Mouse (Mus musculus) intestine, embryonic 16.5 days (tissue): Measurements from ENCODE around the gene S100a3. TPM values are rescaled to one million over a fixed set of nuclear protein-coding genes. Genes with fewer than 3 reads are reported as not detected.
A peak's percentile ranks its signal among the peaks of the same experiment; 100 is the strongest.

Experiments
- ATAC-seq: fragments of 200-750 bp; cut with Nextera tagmentation; 2 replicates; pipeline ENCODE4 v1.8.0; 2017; ENCODE audit warnings: moderate TSS enrichment, moderate library complexity
- H3K27ac ChIP-seq: fragments of 300-500 bp; sonication (generic); 2 replicates; pipeline ENCODE4 v1.5.1; 2014; ENCODE audit warnings: mild to moderate bottlenecking, low read length
- H3K27me3 ChIP-seq: fragments of 300-500 bp; sonication (generic); replicated peaks from 2 replicates; pipeline ENCODE4 v1.6.1; 2014; ENCODE audit warnings: low read length, control low read depth, mixed read lengths; ENCODE audit not compliant: control insufficient read depth, insufficient read depth
- H3K36me3 ChIP-seq: fragments of 300-500 bp; sonication (generic); 2 replicates; pipeline ENCODE4 v1.6.1; 2014; ENCODE audit warnings: low read length, control low read depth; ENCODE audit not compliant: control insufficient read depth, insufficient read depth
- H3K4me1 ChIP-seq: fragments of 300-500 bp; sonication (generic); 2 replicates; pipeline ENCODE4 v1.6.1; 2014; ENCODE audit warnings: low read length, control low read depth, mixed read lengths; ENCODE audit not compliant: control insufficient read depth, insufficient read depth
- H3K4me2 ChIP-seq: fragments of 300-500 bp; sonication (generic); 2 replicates; pipeline ENCODE4 v1.6.1; 2014; ENCODE audit warnings: low read depth, low read length, control low read depth
- H3K4me3 ChIP-seq: fragments of 300-500 bp; sonication (generic); 2 replicates; pipeline ENCODE4 v1.5.1; 2014; ENCODE audit warnings: mild to moderate bottlenecking, low read length
- H3K9ac ChIP-seq: fragments of 300-500 bp; sonication (generic); 2 replicates; pipeline ENCODE4 v1.6.1; 2014; ENCODE audit warnings: low read depth, low read length
- H3K9me3 ChIP-seq: fragments of 300-500 bp; sonication (generic); 2 replicates; pipeline ENCODE4 v1.6.1; 2016; ENCODE audit warnings: low read length, control low read depth; ENCODE audit not compliant: control insufficient read depth
- WGBS: fragments of 180-500 bp; shearing (Covaris S2); extraction: QIAGEN DNeasy Blood & Tissue Kit; methylation state at CpG from one replicate; pipeline ENCODE4 v1.1.7; 2014; 5-methylcytosine and 5-hydroxymethylcytosine counted together
- polyA plus RNA-seq: library from polyadenylated mRNA; unstranded; fragments of >200 nt; fragmentation: Nextera tagmentation; extraction: Ambion mirVana; gene quantifications from 2 replicates; pipeline ENCODE4 v1.2.1, GENCODE M21; 2015

Gene S100a3
- polyA plus RNA-seq, 1 experiment from 2014 or later: 0.29 TPM

GRCm38 (mm10) chr3:90613461-90614147 is 53.2 kb downstream of the S100a3 start:
- H3K4me1 ChIP-seq: peaks cover 23% of the 10 kb centered on the region
- peak overlapping the region; percentile 51 for H3K4me3 ChIP-seq
- H3K27ac ChIP-seq: peak overlapping the region; percentile 82
- WGBS: 69% methylated on average over 7 of the region's 7 CpGs
- H3K4me2 ChIP-seq: peak overlapping the region; percentile 86
- no peaks in the 10 kb centered on the region for H3K9me3 ChIP-seq
- no peaks in the 10 kb centered on the region for H3K36me3 ChIP-seq
- ATAC-seq: peak; percentile 5; the same call in 1 of the 2 replicates
- H3K9ac ChIP-seq: peak overlapping the region; percentile 67
- no peaks in the 10 kb centered on the region for H3K27me3 ChIP-seq

- Histone ChIP-seq H3K4me3 (peak overlapping the region; percentile 51), H3K4me1 (peaks cover 20% of the 10 kb centered on the region), H3K36me3 (no peaks in the 10 kb centered on the region), H3K27ac (peak overlapping the region; percentile 82), H3K9me3 (no peaks in the 10 kb centered on the region), H3K9ac (no peak overlapping the region; the same call in 1 of the 2 replicates), H3K27me3 (no peaks in the 10 kb centered on the region), H3K4me2 (peak overlapping the region; percentile 86)
- WGBS: 76% methylated on average over 6 of the region's 6 CpGs
- no peak for ATAC-seq
Measured at GRCm38 (mm10) chr3:90614148-90614530, 53.8 kb downstream of the S100a3 start.

GRCm38 (mm10) chr3:90614611-90615251 is 54.4 kb downstream of the S100a3 start:
- Histone ChIP-seq H3K36me3 (no peaks in the 10 kb centered on the region), H3K4me3 (peak overlapping the region; percentile 51), H3K4me2 (peak overlapping the region; percentile 86), H3K4me1 (peaks cover 19% of the 10 kb centered on the region), H3K27ac (peak overlapping the region; percentile 82), H3K9me3 (no peaks in the 10 kb centered on the region), H3K9ac (peak overlapping the region; percentile 0), H3K27me3 (no peaks in the 10 kb centered on the region)
- 48% methylated on average over 11 of the region's 11 CpGs for WGBS
- peak; percentile 84 for ATAC-seq

- no peaks in the 10 kb centered on the region for H3K36me3 ChIP-seq
- WGBS: 5% methylated on average over 7 of the region's 7 CpGs
- peak; percentile 70 for ATAC-seq
- peaks cover 17% of the 10 kb centered on the region for H3K4me1 ChIP-seq
- H3K27me3 ChIP-seq: no peaks in the 10 kb centered on the region
- H3K4me3 ChIP-seq: peak overlapping the region; percentile 31
- peak overlapping the region; percentile 86; the same call in 1 of the 2 replicates for H3K4me2 ChIP-seq
- peak overlapping the region; percentile 82 for H3K27ac ChIP-seq
- peak overlapping the region; percentile 0; the same call in 1 of the 2 replicates for H3K9ac ChIP-seq
- no peaks in the 10 kb centered on the region for H3K9me3 ChIP-seq
Measured at GRCm38 (mm10) chr3:90615415-90615814, 55.0 kb downstream of the S100a3 start.

GRCm38 (mm10) chr3:90615911-90616310 is 55.5 kb downstream of the S100a3 start:
- Histone ChIP-seq H3K9me3 (no peaks in the 10 kb centered on the region), H3K9ac (no peak overlapping the region), H3K4me3 (peak overlapping the region; percentile 31; the same call in 1 of the 2 replicates), H3K36me3 (no peaks in the 10 kb centered on the region), H3K27me3 (no peaks in the 10 kb centered on the region), H3K4me1 (peaks cover 17% of the 10 kb centered on the region), H3K27ac (no peak overlapping the region), H3K4me2 (no peak overlapping the region)
- no peak for ATAC-seq
- WGBS: 84% methylated on average over 1 of the region's 1 CpGs

- WGBS: 6% methylated on average over 1 of the region's 1 CpGs
Measured at GRCm38 (mm10) chr3:90617586-90617985, 57.2 kb downstream of the S100a3 start.

GRCm38 (mm10) chr3:90621552-90621951 is 61.2 kb downstream of the S100a3 start:
- Histone ChIP-seq H3K4me3 (no peak overlapping the region), H3K27me3 (no peaks in the 10 kb centered on the region), H3K4me2 (no peak overlapping the region), H3K4me1 (peaks cover 27% of the 10 kb centered on the region), H3K9ac (no peak overlapping the region), H3K27ac (no peak overlapping the region), H3K36me3 (no peaks in the 10 kb centered on the region), H3K9me3 (no peaks in the 10 kb centered on the region)
- 52% methylated on average over 7 of the region's 7 CpGs for WGBS
- no peak for ATAC-seq

More at GRCm38 (mm10) chr3:90617586-90617985, 57.2 kb downstream of the S100a3 start:
- Histone ChIP-seq H3K4me1 (peaks cover 24% of the 10 kb centered on the region), H3K36me3 (no peaks in the 10 kb centered on the region), H3K27ac (no peak overlapping the region), H3K9ac (no peak overlapping the region), H3K9me3 (no peaks in the 10 kb centered on the region), H3K27me3 (no peaks in the 10 kb centered on the region), H3K4me2 (no peak overlapping the region), H3K4me3 (no peak overlapping the region)
- no peak for ATAC-seq

GRCm38 (mm10) chr3:90623435-90624071 is 63.2 kb downstream of the S100a3 start:
- H3K9me3 ChIP-seq: no peaks in the 10 kb centered on the region
- H3K36me3 ChIP-seq: no peaks in the 10 kb centered on the region
- no peak overlapping the region for H3K4me2 ChIP-seq
- H3K4me3 ChIP-seq: no peak overlapping the region
- H3K4me1 ChIP-seq: peaks cover 27% of the 10 kb centered on the region
- H3K27ac ChIP-seq: peak overlapping the region; percentile 47; the same call in 1 of the 2 replicates
- no peak overlapping the region for H3K9ac ChIP-seq
- ATAC-seq: no peak
- no peaks in the 10 kb centered on the region for H3K27me3 ChIP-seq
- WGBS: 21% methylated on average over 2 of the region's 2 CpGs

GRCm38 (mm10) chr3:90625496-90625895 is 65.1 kb downstream of the S100a3 start:
- no peaks in the 10 kb centered on the region for H3K9me3 ChIP-seq
- no peak overlapping the region for H3K9ac ChIP-seq
- H3K4me3 ChIP-seq: no peak overlapping the region
- no peaks in the 10 kb centered on the region for H3K36me3 ChIP-seq
- H3K27ac ChIP-seq: peak overlapping the region; percentile 97
- H3K27me3 ChIP-seq: no peaks in the 10 kb centered on the region
- peaks cover 27% of the 10 kb centered on the region for H3K4me1 ChIP-seq
- H3K4me2 ChIP-seq: no peak overlapping the region
- no peak for ATAC-seq
- WGBS: 77% methylated on average over 5 of the region's 5 CpGs
